Mouse (Mus musculus) cortical plate, adult 2 months (tissue): ENCODE data around the gene Cox4i1.

Source experiments
- CTCF ChIP-seq: fragments of 200-500 bp; IDR thresholded peaks from 2 replicates; pipeline ENCODE4 v1.5.1; 2011; ENCODE audit warnings: mild to moderate bottlenecking, control low read depth, low read length; ENCODE audit not compliant: insufficient read depth; ENCODE audit errors: extremely low read depth
- POLR2A ChIP-seq: fragments of 200-500 bp; IDR thresholded peaks from 2 replicates; pipeline ENCODE4 v1.6.1; 2011; ENCODE audit warnings: mild to moderate bottlenecking, low read length, control low read depth; ENCODE audit not compliant: insufficient read depth; ENCODE audit errors: extremely low read depth

DNA sequence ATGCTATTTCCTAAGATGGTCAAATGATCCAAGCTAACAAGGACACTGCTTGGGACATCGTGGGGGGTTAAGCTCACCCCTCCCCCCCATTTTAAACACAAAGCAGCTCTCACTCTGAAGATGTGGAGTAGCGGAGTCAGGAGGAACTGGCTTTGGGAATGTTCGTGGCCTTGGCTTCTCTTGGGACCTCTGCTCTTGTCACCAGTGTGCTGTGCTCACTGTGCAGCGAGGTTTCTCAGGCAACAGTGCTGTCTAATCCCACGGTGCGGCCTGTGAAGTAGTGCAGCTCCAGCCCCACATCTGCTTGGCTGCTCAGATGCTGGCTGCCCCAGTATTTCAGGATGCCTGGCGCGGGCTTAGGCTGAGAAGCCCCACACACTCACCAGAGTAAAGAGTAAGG is 10.6 kb upstream of the Cox4i1 start:
- TF ChIP-seq CTCF (no peak), POLR2A (no peak)
